Mouse (Mus musculus): ENCODE results near the gene Olfr1491.

Gene Olfr1491

DNA sequence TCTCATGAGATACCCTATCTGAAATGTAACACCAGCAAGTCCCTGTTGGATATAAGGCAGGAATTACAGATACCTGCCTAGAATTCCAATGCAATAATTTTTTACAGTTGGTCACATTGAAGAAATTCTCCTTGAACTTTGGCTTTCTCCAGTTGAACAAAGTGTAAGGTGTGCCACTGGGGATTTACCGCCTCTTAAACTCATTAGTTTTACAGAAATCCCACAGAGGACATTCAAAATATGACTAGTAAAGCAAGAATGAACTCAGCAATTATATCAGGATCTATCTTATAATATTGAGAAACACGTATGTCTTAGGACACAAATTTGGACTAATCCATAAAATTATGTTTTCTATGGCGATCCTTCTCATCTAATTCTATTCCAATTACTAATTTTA is at the start of gene Olfr1491:
Olfr1491 (plus strand) TSS at position 301 of the 400 bp plus-strand sequence.
- no peak for DNase-seq (ENCODE audit: low spot score)

DNA sequence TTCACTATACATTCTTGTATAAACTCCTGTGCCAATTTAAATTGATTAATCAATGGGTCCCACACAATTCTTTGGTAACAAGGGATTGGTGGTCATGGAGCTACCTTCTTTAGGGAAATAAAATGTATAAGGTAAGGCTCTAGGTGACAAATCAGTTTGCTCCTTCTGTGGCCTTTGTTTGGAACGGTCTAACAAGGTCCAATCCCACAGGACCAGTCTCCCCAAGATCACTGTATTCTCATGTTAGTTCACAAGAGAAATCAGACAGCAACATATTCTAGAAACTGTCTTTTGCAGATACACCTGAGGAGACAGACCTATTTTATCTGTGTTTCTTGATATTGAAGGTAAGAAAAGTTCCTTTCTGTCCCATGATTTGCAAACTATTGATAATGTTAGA is 46.3 kb upstream of the Olfr1491 start, which contains the start of gene Olfr1490:
Olfr1490 (plus strand) TSS at position 301 of the 400 bp plus-strand sequence.
- DNase-seq (ENCODE audit: low spot score): no peak

- DNase-seq (ENCODE audit: low spot score): no peak
These were observed 25.9 kb downstream of the Olfr1491 start, which contains the start of gene Olfr1493-ps1 for GRCm38 (mm10) chr19:13722978-13723377. Gene Olfr1493-ps1 (plus strand): TSS chr19:13723278.

GRCm38 (mm10) chr19:13739428-13739827 is 42.4 kb downstream of the Olfr1491 start, which contains the start of gene Olfr1494:
Gene Olfr1494 (plus strand): TSS chr19:13739728.
- no peak for DNase-seq (ENCODE audit: low spot score)

DNA sequence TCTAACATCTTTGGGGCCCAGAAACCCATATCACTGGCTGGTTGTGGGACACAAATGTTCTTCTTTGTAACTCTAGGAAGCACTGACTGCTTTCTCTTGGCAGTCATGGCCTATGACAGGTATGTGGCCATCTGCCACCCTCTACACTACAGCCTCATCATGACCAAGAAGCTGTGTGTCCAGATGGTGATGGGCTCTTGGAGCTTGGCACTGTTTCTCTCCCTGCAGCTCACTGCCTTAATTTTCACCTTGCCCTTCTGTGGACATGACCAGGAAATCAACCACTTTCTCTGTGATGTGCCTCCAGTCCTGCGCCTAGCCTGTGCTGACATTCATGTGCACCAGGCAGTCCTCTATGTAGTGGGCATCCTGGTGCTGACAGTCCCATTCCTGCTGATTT is 52.3 kb downstream of the Olfr1491 start:
- no peak for DNase-seq (ENCODE audit: low spot score)
